Mouse (Mus musculus): ENCODE measurements around the gene Tmem143.
"Not testable (repeated sequence)": the region's sequence is repeated elsewhere in the genome, so short reads cannot be mapped to it uniquely, and the experiment has no call there.

Tmem143 gene

GRCm38 (mm10) chr7:45881011-45881410 lies 15.7 kb upstream of the Tmem143 start:
- no peak for DNase-seq (ENCODE audit: low read depth, low spot score)

- no peak for DNase-seq (ENCODE audit: low read depth, low spot score)
Measured at GRCm38 (mm10) chr7:45887246-45887645, 9.5 kb upstream of the Tmem143 start.

- no peak for DNase-seq (ENCODE audit: low read depth, low spot score)
Measured at GRCm38 (mm10) chr7:45892651-45893050, 4.1 kb upstream of the Tmem143 start.

- DNase-seq (ENCODE audit: low read depth, low spot score) = no peak
Measured at GRCm38 (mm10) chr7:45895931-45896516, 717 bp upstream of the Tmem143 start.

- no peak for DNase-seq (ENCODE audit: low read depth, low spot score)
Measured at GRCm38 (mm10) chr7:45897258-45897757, 567 bp downstream of the Tmem143 start.

GRCm38 (mm10) chr7:45898125-45898524 lies 1.4 kb downstream of the Tmem143 start:
- DNase-seq (ENCODE audit: low read depth, low spot score) = not testable (repeated sequence)

GRCm38 (mm10) chr7:45901562-45901961 lies 4.8 kb downstream of the Tmem143 start:
- DNase-seq (ENCODE audit: low read depth, low spot score) = no peak

GRCm38 (mm10) chr7:45902481-45903002 lies 5.8 kb downstream of the Tmem143 start:
- no peak for DNase-seq (ENCODE audit: low read depth, low spot score)

GRCm38 (mm10) chr7:45906622-45907021 lies 9.9 kb downstream of the Tmem143 start:
- DNase-seq (ENCODE audit: low read depth, low spot score) = no peak

GRCm38 (mm10) chr7:45908384-45908783 lies 11.6 kb downstream of the Tmem143 start:
- no peak for DNase-seq (ENCODE audit: low read depth, low spot score)

- no peak for DNase-seq (ENCODE audit: low read depth, low spot score)
Measured at GRCm38 (mm10) chr7:45909145-45909544, 12.4 kb downstream of the Tmem143 start.

GRCm38 (mm10) chr7:45914067-45914466 lies 17.3 kb downstream of the Tmem143 start:
- no peak for DNase-seq (ENCODE audit: low read depth, low spot score)

GRCm38 (mm10) chr7:45915011-45915410 lies 18.3 kb downstream of the Tmem143 start:
- no peak for DNase-seq (ENCODE audit: low read depth, low spot score)

GRCm38 (mm10) chr7:45916056-45917003 lies 19.6 kb downstream of the Tmem143 start:
- peak; percentile 78 for DNase-seq (ENCODE audit: low read depth, low spot score)

GRCm38 (mm10) chr7:45917004-45917704 lies 20.4 kb downstream of the Tmem143 start:
- no peak for DNase-seq (ENCODE audit: low read depth, low spot score)

- no peak for DNase-seq (ENCODE audit: low read depth, low spot score)
Measured at GRCm38 (mm10) chr7:45917926-45918325, 21.2 kb downstream of the Tmem143 start.

GRCm38 (mm10) chr7:45919083-45919671 lies 22.4 kb downstream of the Tmem143 start:
- no peak for DNase-seq (ENCODE audit: low read depth, low spot score)

- no peak for DNase-seq (ENCODE audit: low read depth, low spot score)
Measured at GRCm38 (mm10) chr7:45919761-45920160, 23.0 kb downstream of the Tmem143 start.

GRCm38 (mm10) chr7:45920583-45921241 lies 24.0 kb downstream of the Tmem143 start:
- DNase-seq (ENCODE audit: low read depth, low spot score) = no peak

GRCm38 (mm10) chr7:45921242-45921621 lies 24.5 kb downstream of the Tmem143 start, which contains the start of gene Emp3:
Emp3 (minus strand) TSS chr7:45921404.
- DNase-seq (ENCODE audit: low read depth, low spot score) = no peak
